9 mouse cellular contexts compared by ENCODE assay signal in genomic region chr6:10969841-10970536, GRCm38 (mm10).
DNase-seq lines count a peak whose midpoint lies in the region; ATAC-seq and TF ChIP-seq lines count a peak whose summit lies in the region.
"Had no signal": no experiment of that assay in that cellular context is flagged by ENCODE, and none has a peak within 500 bp of the region (broad histone marks: within the 10 kb centered on the region; RNA-seq: fewer than 3 reads in every experiment).

No protein-coding gene starts in this region.

- no peak for ATAC-seq in megakaryocyte progenitor cell, adult 5-6 weeks (replicated peaks; ENCODE audit: poor library complexity)

- H3K4me1 ChIP-seq in lung, adult 2 months (ENCODE audit: control insufficient read depth, insufficient read depth, low read length) = no peaks in the 10 kb centered on the region
- H3K4me1 ChIP-seq: heart, embryonic 15.5 days had no signal

- no peak for TF ChIP-seq POLR2A in lung, adult 2 months (IDR thresholded peaks at IDR 0.05; ENCODE audit: borderline replicate concordance, extremely low read depth, low read depth, low read length)

- no peak overlapping the region for H3K4me3 ChIP-seq in lung, adult 2 months (replicated peaks; ENCODE audit: extremely low read depth, low read depth, low read length)
- H3K4me3 ChIP-seq: heart, embryonic 15.5 days had no signal

- TF ChIP-seq CTCF in lung, adult 2 months (IDR thresholded peaks at IDR 0.05; ENCODE audit: insufficient read depth, low read length) = no peak

- 46% methylated on average over 7 of the region's 7 CpGs for WGBS in lung, adult 2 months

- DNase-seq in urinary bladder, postnatal 14 days (ENCODE audit: low spot score) = peak; percentile 9
- DNase-seq in urinary bladder, postnatal 36 days (ENCODE audit: low spot score in 2 of 2) = no peak
- DNase-seq in forelimb bud, embryonic 11.5 days (ENCODE audit: low read depth, low spot score) = peak; percentile 16
- peak; percentile 6 to 57 for DNase-seq in left cerebral cortex, adult 8-10 months (ENCODE audit: low spot score in 2 of 2)
- DNase-seq in retina, postnatal 1 day = peak; percentile 43
- no peak for DNase-seq in yolk sac, embryonic 10.5 days (ENCODE audit: low spot score)
- no peak for DNase-seq in lung, adult 2 months

Comparison
In these comparisons a context has a peak if more than half of its experiments do, and no peak if none do; other contexts are left out.
1. DNase-seq: peak in urinary bladder, postnatal 14 days (single experiment), forelimb bud, embryonic 11.5 days (single experiment), left cerebral cortex, adult 8-10 months (2 of 2) and retina, postnatal 1 day (single experiment); none in urinary bladder, postnatal 36 days (0 of 2), yolk sac, embryonic 10.5 days (single experiment) and lung, adult 2 months (single experiment).